Mouse (Mus musculus): Measurements from ENCODE around the gene Nup35.
A peak's percentile ranks its signal among the peaks of the same experiment; 100 is the strongest.

The Nup35 gene

DNA sequence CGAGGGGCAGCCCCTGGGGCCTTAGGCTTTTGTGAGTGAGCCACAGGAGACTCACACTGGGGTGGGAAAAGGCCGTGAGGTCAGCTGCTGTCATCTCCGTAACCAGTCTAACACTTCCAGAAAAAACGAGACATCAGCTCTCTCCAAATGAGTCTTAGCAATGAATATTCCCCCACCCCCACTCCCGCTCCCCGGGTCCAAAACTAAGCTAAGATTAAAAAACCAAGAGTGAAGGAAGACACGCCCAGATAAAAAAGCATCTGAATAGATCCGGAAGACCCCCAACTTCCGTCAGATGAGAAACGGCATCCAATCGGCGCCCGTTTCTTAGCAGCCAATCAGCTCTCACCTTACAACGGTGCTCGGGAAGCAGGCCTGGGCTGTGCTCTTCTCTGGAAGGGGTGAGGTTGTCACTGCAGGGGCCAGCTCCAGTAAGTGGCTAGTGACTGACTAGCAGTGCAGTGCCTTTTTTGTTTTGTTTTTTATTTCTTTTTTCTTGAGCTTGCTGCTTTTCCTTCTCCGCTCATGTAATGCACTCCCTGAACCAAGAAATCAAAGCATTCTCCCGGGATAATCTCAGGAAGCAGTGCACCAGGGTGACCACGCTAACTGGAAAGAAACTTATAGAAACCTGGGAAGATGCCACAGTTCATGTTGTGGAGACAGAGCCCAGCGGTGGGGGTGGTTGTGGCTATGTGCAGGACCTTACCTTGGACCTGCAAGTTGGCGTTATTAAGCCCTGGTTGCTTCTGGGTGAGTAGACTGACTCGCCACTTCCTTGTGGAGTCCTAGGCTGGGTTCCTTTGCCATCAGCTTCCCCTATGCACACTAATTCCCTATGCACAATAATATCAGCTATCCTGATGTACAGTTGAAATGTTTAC, at the start of gene Nup35, which contains the start of gene Dusp19:
Nup35 (plus strand) TSS at position 383 of the 884 bp plus-strand sequence.
Dusp19 (plus strand) TSS at position 192 of the 884 bp plus-strand sequence.
- peak; percentile 90 for DNase-seq (ENCODE audit: low spot score)

DNA sequence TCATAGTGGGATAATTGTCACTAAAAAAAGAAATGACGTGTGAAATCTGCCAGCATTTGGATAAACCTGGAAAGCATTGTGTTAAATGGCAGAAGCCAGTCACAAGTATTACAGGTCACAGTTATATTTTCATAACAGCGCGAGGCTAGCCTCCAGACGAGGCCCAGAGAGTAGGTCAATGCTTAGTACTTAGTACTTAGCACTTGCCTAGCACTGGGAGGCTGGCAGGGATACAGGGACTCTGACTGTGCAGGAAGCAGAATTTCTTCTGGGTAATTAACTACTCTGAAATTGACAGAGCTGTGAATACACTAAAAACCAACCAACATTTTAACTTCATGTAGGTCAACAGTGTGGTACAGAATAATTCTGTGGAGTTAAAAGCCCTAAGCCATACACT, 49.6 kb upstream of the Nup35 start:
- no peak for DNase-seq (ENCODE audit: low spot score)

DNA sequence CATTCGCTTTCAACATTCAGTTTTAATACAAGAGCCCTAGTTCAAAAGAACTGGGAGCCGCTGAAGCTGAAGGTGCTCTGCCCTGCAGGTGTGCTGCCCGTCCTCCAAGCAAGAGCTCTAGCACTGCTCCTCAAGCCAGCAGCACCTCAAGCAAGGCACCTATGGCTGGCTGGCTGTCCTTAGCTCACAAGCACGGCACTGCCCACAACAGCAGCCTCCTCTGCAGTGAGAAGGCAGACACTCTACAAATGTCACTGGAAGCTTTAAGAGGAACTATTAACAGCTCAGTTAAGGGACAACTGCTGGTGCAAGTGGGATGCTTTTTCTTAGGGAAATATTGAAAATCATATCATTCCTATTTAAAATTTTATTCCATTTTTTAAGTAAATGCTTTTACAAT, 46.4 kb upstream of the Nup35 start:
- no peak for DNase-seq (ENCODE audit: low spot score)

DNA sequence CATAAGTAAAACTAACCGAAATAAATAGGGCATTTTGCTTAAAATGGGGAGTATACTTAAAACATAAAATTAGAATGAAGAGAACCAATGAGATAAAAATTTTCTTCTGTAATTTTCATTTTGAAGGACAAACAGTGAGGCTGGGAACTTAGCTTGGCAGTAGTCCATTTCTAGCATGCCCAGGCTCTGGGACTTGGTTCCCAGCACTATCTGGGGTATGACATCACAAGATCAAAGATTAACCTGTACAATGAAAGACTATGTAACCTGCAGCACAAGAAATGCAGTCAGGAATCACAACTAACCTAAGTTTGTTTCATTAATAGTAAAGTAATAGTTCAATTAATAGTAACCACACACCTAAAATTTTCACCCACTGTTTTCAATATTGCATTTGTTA, 39.8 kb upstream of the Nup35 start:
- DNase-seq (ENCODE audit: low spot score): no peak

DNA sequence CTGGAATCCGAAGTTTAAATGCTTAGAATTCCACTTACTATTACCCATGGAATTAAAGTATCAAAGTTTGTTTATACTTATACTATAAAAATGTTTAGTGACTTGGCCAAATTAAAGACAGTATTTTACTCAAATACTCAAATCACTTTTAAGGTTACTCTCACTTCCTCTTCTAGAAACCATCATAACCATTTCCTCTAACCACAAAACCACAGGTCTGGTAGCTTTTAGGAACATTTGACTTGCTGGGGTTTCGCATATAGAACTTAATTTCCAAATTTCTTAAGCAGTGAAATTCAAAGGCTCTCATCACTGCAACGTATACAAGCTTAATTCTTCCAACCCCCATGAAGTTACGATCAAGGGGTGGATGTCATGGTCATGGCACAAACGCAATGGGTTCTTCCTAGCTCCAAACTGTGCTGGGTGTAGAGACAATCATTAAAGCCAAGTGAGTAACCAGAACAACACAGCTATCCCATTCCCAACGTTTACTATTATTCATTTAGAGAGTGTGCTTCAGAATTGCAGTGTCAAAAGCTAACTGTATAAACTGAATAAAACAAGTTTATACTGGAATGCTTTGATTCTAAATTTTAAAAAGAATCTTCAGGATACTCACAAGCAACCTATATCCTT, 37.7 kb upstream of the Nup35 start:
- no peak for DNase-seq (ENCODE audit: low spot score)

DNA sequence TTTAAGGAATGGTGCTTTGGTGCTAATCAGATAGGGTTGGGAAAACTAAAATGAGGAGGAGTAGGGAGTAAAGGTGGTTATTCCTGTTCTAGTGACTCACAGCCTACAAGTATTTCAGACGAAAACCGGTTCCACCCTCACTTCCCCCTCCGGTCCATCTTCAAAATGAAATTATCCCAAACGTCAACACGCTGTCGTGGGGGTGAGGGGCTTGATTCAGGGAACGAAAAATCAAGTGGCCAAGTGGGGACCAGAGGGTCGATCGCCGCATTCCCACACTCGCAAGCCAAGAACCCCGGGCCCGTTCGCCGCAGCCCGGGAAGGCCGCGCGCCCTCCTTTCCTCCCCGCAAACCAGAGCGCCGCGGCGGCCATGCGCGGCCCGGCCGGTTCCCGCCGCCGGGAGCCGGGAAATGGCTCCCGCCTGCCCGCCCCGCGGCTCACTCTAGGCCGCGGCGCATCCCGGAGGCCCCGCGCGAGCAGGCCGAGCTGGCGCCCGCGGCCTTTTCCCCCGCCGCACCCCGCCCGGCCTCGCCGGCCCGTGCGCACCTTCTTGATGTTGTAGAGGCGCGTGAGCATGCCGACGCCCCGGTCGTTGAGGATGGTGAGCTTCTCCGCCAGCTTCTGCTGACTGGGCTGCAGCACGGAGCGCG, 36.6 kb upstream of the Nup35 start:
- DNase-seq (ENCODE audit: low spot score): peak; percentile 42

DNA sequence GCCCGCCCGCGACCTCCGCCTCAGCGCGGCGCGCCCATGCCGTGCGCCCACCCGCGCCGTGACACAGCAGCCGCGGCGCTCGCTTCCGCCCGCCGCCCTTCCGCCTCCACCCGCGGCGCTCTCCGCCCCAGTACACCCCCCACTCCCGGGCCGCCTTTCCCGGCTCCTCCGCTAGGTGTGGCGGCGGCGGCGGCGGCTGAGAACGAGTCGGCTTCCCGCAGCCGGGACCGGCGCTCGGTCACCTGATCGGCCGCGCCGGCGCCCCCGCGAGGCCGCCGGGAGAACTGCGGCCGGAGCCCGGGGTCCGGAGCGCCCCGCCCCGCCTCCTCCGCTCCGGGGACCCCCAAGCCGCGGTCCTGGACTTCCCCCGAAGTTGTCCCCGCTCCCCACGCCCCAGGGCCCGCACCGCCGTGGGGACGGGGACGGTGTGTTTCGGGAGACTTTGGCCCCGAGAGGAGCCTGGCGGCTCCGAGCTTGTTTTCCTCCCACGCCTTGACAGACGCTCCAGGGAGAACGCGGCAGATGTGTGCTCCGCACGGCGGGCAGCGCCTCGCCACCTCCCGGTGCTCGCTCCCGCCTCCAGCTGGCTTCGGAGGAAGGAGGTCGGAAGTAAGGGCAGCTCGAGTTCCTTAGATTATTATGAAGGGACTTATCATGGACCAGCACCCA, 35.9 kb upstream of the Nup35 start, which contains the start of gene Nckap1:
Nckap1 (minus strand) TSS at position 338 of the 669 bp plus-strand sequence.
- DNase-seq (ENCODE audit: low spot score): peak; percentile 74

DNA sequence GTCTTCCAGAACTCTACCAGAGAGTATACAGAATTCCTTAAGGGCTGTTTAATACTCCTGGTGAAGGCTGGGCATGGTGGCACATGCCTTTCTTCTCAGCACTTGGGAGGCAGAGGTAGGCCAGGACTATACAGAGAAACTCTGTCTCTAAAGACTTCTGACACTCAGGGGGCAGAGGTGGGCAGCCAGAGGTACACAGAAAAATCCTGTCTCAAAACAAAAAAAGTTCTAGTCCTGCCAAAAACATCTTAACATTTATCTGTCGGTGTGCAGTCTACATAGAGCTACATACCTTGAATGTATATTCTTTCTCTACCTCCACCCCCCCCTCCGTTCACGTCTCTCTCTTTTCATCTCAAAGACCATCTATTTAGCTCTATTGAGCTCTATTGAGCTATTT, 34.7 kb upstream of the Nup35 start:
- no peak for DNase-seq (ENCODE audit: low spot score)

DNA sequence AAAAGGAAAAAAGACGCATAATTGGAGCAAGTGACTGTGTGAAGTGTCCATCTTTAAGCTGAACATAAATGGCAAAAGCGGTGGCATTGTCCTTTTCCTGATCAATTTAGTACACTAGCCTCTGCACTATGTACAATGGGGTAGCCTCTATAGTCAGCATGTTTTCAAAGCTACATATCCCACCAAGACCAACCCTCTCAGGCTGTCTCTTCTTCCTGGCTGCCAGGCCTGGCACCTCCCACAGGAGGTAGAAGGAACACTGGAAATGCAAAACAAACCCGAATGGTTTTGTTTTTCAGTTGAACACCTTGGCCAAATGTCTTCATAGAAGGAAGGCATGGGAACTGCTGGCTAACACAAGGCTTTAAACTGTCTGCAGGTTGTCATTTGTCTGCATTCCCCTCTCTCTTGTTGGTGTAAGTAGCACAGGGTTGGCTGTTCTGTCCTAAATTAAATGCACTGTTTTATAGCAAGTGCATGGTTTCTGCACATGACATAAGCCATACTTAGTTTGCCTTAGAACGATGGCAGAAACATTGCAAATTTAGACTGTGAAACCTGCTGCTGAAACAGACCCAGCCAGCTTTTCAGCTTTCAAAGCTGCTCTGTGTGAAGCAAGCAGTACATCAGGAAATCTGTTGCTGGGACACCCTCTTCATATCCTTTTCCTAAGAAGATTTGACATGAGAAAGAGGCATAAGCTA, 22.7 kb upstream of the Nup35 start:
- no peak for DNase-seq (ENCODE audit: low spot score)

DNA sequence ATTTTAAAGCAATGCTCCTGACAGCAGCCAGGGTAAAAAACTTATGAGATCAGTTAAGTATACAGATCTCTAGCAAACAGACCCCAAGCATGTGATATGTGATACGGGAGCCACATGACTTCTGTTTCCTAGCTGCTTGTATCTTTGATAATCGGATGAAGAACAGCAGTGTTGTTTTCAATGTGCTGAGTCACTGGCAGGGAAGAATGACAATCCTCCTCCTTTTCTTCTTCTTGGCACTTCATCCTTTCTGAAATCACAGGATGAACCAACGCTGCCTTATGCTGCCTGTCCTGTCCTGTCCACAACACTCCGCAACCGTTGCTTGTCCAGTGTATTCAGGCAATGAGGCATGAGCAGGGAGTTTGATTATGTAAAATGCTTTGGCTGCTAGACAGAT, 20.1 kb upstream of the Nup35 start:
- no peak for DNase-seq (ENCODE audit: low spot score)

DNA sequence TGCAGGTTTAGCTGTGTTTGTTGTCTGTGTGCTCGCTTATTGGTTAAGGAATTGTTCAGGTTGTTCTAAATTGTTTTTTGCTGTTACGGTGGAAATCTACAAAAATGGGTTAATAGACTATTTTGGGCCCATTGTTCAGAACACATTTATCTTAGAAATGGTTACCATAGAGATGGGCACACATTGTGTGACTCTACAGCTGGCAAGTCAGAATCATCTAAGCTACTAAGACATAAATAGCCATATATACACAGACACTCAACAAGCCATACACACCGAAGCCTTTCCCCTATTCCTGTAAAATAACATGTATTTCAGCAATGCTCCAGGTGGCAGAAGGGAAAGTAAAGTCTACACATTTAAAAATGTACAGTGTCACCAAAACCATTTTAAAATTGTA, 17.2 kb upstream of the Nup35 start:
- DNase-seq (ENCODE audit: low spot score): no peak

DNA sequence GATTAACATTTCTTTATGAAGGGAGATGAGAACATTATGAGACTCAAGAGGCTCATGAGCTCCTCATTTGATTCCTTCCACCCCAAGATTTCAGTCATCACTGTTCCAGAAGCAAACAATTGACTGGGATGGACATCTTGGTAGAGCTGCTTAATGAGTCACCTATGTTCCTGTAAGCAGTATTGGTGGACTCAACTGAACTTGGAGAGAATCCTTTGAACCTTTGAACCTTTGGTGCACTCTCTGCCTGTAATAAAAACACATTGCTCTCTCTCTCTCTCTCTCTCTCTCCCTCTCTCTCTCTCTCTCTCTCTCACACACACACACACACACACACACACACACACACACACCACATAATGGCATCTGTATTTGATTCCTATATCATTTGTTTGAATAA, 16.4 kb upstream of the Nup35 start:
- no peak for DNase-seq (ENCODE audit: low spot score)

DNA sequence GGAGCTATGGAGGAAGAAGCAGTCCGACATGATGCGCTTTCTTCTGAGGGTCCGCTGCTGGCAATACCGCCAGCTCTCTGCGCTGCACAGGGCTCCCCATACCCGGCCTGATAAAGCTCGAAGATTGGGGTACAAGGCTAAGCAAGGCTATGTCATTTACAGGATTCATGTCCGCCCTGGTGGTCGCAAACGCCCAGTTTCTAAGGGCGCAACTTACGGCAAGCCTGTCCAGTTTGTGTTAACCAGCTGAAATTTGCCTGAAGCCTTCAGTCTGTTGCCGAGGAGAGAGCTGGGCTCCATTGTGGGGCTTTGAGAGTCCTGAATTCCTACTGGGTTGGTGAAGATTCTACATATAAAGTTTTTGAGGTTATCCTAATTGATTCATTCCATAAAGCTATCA, 14.3 kb upstream of the Nup35 start:
- DNase-seq (ENCODE audit: low spot score): no peak

DNA sequence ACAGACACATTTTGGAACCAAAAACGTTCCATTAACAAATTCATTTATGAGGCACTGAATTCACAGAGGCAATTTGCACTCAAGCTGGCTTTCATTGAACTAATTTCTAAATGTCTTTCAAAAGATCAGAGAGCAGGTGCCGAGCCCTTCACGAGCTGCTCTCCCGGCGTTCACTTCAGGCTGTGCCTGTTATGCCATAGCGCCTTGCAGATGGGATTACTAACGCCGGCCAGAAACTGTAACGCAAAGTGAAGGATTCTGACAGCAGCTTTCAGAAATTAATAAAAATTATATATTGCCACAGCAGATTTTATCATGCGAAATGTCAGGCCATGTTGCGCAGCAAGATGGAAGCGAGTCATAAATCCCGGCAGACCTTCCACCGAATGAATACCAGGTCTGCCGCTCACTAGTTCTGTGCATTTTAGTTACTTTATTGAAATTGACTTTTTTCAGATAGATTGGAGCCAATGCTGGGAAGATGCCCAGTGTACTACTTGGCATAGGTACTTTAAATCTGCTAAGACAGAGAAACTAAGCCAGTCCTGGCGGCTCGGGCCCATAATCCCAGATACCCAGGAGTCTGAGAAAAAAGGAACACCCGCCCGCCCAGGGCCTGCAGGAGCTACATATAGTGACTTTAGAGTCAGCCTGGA, 13.1 kb upstream of the Nup35 start:
- DNase-seq (ENCODE audit: low spot score): no peak

DNA sequence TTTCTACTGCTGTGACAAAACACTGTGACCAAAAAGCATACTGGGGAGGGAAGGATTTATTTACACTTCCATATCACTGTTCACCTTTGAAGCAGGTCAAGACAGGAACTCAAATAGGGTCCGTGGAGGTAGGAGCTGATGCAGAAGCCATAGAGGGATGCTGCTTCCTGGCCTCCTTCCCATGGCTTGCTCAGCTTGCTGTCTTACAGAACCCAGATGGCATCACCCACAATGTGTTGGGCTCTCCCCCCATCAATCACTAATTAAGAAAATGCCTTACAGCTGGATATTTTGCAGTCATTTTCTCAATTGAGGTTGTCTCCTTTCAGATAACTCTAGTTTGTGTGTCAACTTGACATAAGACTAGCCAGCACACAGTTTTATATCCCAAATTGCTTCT, 4.8 kb upstream of the Nup35 start:
- no peak for DNase-seq (ENCODE audit: low spot score)

DNA sequence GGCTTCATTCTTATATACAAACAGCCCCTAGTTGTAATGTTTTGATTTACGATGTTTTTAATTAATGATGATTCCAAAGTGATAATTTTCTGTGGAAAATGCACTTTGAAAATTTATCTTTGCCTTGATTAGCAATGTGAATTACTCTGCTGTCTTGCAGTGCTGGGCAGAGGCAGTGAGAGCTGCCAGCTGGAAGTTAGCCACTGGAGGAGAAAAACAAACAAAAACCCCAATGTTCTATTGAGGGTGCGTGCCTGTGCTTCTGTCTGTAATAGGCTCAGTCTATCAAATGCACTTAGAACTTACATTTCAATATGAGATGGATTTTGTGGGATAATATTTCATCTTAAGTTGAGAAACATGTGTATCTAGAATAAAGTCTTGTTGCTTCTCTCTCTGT, 4.2 kb upstream of the Nup35 start:
- no peak for DNase-seq (ENCODE audit: low spot score)

DNA sequence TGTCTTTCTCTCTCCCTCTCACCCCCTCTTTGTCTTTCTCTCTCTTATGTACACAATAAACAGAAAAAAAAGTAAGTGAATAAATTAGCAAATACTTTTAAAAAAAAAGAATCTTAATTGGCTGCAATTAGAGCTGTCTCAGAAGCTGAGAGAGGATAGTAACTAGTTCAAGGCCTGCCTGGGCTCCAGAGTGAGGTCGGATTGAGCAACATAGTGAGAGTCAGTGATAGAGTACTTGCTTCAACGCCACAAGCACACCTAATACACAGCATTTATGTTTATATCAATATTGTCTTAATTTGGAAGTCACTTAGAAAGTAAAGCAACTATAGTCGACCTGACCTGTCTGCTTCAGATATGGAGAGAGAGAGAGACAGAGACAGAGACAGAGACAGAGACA, 2.0 kb downstream of the Nup35 start:
- no peak for DNase-seq (ENCODE audit: low spot score)

DNA sequence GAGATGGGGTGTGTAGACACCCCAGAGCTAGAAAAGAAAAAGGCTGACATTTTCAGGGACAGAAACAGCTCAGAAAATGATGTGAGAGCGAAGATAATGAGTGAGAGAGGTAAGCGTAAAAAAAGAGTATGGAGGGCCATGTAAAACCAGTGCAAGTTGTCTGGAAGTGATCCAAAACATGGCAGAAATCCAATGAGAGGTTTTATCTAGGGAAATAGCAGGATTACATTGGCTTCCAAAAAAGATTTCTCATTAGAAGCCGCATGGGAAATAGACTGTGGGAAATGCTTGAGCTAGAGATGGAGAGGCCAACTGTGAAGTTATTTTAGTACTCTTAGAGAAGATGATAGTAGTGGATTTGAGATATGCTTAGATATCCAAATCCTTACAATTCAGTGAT, 4.9 kb downstream of the Nup35 start:
- no peak for DNase-seq (ENCODE audit: low spot score)

DNA sequence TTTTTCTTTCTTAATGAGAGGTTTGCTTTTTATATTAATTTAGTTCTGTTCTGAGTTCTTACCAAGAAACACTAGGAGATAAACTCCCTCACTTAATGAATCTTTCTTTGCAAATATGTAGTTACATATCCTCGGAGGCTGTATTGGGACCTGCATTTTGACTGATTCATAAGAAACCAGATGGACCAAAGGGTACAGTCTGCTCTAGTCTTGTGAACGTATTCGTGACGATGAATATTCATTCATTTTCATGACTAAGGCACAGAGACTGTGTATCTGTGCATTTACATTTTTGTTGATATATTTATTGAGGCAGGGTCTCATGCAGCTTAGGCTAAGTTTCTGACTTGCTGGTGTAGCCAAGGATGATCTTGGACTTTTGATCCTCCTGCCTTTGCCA, 7.5 kb downstream of the Nup35 start:
- DNase-seq (ENCODE audit: low spot score): no peak

DNA sequence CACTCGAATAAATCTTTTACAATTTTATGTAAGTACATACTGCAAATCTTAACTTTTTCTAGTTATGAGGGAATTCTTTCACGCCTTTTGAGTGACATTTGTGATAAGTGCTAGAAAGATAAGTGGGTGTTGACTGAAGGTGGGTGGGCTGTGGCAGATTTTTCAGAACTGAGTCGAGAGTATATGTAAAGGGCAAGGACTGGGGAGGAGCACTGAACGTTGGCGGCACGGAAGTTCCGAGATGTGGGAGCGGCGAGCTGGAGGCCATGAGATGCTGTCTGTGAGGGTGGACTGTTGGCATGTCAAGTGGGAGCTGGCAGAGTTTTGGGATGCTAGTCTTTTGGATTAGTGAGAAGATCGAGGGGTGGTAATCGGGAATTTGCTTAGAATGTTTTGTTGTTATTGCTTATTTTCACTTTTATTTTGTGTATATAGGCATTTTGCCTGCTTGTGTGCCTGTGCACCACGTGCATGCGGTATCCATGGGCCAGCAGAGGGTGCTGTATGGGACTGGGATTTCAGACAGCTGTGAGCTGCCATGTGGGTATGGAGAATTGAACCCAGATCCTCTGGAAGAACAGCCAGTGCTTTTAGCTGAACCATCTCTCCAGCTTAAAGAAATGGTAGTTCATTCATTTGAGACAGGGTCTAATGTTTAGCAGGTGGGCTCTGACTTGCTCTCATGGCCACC, 15.4 kb downstream of the Nup35 start:
- DNase-seq (ENCODE audit: low spot score): no peak

All from c-Kit-positive CD71-positive TER-119-positive erythroid progenitor cells, embryonic 14.5 days (primary cell).